Mouse (Mus musculus): Measurements from ENCODE around the gene Gm28961. TPM values are rescaled to one million over a fixed set of nuclear protein-coding genes. Genes with fewer than 3 reads are reported as not detected.
"Not testable (repeated sequence)": the region's sequence is repeated elsewhere in the genome, so short reads cannot be mapped to it uniquely, and the experiment has no call there.

The Gm28961 gene
- not detected in 2 replicates for total RNA-seq (2015)
- total RNA-seq (2017) = not detected in 2 replicates

- not testable (repeated sequence) for ATAC-seq (ENCODE audit: poor library complexity, severe bottlenecking)
These were observed at the start of gene Gm28961 for GRCm38 (mm10) chrY:57705397-57705796. Gene Gm28961 (plus strand): TSS chrY:57705697.

Other genes starting within 250 kb of the Gm28961 start
- not detected in 2 replicates for gene Gm21943, start 172.0 kb upstream of the Gm28961 start, total RNA-seq (2015)
- not detected in 2 replicates for gene Gm21943, start 172.0 kb upstream of the Gm28961 start, total RNA-seq (2017)